Mouse (Mus musculus): ENCODE results near the gene Wipf2. TPM values are rescaled to one million over a fixed set of nuclear protein-coding genes. Genes with fewer than 3 reads are reported as not detected.
"Not testable (repeated sequence)": the region's sequence is repeated elsewhere in the genome, so short reads cannot be mapped to it uniquely, and the experiment has no call there.

Wipf2 gene
- polyA plus RNA-seq, 1 experiment from 2014 or later: 6.7 TPM

DNA sequence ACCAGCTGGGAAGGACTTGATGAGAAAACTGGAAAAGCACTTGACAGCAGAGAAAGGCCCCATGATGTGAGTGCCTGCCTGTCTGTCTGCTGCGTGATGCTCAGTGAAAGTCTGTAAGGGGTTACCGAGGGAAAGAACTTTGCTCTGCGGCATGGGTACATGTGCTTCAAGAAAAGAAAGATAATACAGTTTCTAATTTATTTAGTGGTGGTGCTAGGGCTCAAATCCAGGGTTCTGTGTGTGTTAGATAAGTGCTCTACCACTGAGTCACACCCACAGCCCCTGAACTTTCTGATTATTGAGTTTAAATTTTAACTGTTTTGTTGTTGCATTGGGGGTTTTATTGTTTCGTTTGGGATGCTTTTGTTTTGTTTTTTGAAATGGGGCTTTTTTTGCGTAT, 48.1 kb downstream of the Wipf2 start:
- no peaks in the 10 kb centered on the region for H3K27me3 ChIP-seq (ENCODE audit: control insufficient read depth, insufficient read depth, low read length)
- peaks cover 60% of the 10 kb centered on the region for H3K36me3 ChIP-seq (ENCODE audit: control insufficient read depth, insufficient read depth, low read length)
- no peak for ATAC-seq (ENCODE audit: low FRiP score, low TSS enrichment)

DNA sequence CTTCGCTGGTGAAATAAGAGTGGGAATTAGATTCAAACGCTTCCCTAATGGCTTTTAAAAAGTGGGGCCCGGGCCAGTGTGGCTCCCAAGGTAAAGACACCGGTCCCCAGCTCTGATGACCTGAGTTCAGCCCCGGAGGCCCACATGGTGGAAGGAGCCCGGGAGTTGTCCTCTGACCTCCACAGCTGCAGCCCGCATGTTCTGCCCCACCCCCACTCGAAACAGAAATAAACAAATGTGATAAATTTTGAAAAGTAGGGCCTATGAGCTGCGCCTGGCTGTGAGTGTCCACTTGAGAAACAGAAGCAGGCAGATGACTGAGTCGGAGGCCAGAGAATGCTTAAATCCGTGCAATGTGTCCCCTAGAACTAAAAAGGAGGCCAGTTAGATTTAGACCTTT, 50.8 kb downstream of the Wipf2 start:
- 62% methylated on average over 11 of the region's 11 CpGs for WGBS
- no peak for ATAC-seq (ENCODE audit: low FRiP score, low TSS enrichment)
- Histone ChIP-seq H3K4me1 (ENCODE audit: control insufficient read depth, insufficient read depth, low read length) (peaks cover 4% of the 10 kb centered on the region), H3K36me3 (ENCODE audit: control insufficient read depth, insufficient read depth, low read length) (peaks cover 84% of the 10 kb centered on the region), H3K9ac (ENCODE audit: low read depth, low read length) (no peak overlapping the region), H3K27ac (ENCODE audit: low read depth, low read length) (no peak overlapping the region), H3K4me3 (ENCODE audit: low read length) (no peak overlapping the region), H3K27me3 (ENCODE audit: control insufficient read depth, insufficient read depth, low read length) (no peaks in the 10 kb centered on the region), H3K4me2 (replicated peaks; ENCODE audit: low read depth, low read length) (no peak overlapping the region), H3K9me3 (ENCODE audit: control insufficient read depth, low read length) (no peaks in the 10 kb centered on the region)

More for the DNA sequence above, 48.1 kb downstream of the Wipf2 start:
- H3K27ac ChIP-seq (ENCODE audit: low read depth, low read length): no peak overlapping the region
- H3K4me2 ChIP-seq (replicated peaks; ENCODE audit: low read depth, low read length): no peak overlapping the region
- H3K9me3 ChIP-seq (ENCODE audit: control insufficient read depth, low read length): no peaks in the 10 kb centered on the region
- 83% methylated on average over 5 of the region's 5 CpGs for whole genome bisulfite sequencing
- no peak overlapping the region for H3K9ac ChIP-seq (ENCODE audit: low read depth, low read length)
- H3K4me1 ChIP-seq (ENCODE audit: control insufficient read depth, insufficient read depth, low read length): peaks cover 15% of the 10 kb centered on the region
- H3K4me3 ChIP-seq (ENCODE audit: low read length): no peak overlapping the region

DNA sequence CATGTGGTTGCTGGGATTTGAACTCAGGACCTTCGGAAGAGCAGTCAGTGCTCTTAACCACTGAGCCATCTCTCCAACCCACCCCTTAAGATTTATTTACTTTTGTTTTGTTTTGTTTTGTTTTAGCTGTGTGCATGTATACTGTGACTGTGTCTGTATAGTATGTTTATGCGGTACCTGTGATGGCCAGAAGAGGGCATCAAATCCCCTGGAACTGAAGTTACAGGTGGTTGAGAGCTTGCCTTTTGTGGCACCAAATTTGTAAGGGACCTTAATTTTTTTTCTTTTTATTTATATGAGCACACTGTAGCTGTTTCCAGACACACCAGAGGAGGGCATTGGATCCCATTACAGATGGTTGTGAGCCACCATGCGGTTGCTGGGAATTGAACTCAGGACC, 52.9 kb downstream of the Wipf2 start:
- H3K9ac ChIP-seq (ENCODE audit: low read depth, low read length); H3K4me2 ChIP-seq (replicated peaks; ENCODE audit: low read depth, low read length); H3K27ac ChIP-seq (ENCODE audit: low read depth, low read length); H3K27me3 ChIP-seq (ENCODE audit: control insufficient read depth, insufficient read depth, low read length); H3K9me3 ChIP-seq (ENCODE audit: control insufficient read depth, low read length); H3K4me3 ChIP-seq (ENCODE audit: low read length); ATAC-seq (ENCODE audit: low FRiP score, low TSS enrichment); H3K4me1 ChIP-seq (ENCODE audit: control insufficient read depth, insufficient read depth, low read length): not testable (repeated sequence)
- WGBS: 96% methylated on average over 3 of the region's 3 CpGs
- peaks cover 84% of the 10 kb centered on the region for H3K36me3 ChIP-seq (ENCODE audit: control insufficient read depth, insufficient read depth, low read length)

DNA sequence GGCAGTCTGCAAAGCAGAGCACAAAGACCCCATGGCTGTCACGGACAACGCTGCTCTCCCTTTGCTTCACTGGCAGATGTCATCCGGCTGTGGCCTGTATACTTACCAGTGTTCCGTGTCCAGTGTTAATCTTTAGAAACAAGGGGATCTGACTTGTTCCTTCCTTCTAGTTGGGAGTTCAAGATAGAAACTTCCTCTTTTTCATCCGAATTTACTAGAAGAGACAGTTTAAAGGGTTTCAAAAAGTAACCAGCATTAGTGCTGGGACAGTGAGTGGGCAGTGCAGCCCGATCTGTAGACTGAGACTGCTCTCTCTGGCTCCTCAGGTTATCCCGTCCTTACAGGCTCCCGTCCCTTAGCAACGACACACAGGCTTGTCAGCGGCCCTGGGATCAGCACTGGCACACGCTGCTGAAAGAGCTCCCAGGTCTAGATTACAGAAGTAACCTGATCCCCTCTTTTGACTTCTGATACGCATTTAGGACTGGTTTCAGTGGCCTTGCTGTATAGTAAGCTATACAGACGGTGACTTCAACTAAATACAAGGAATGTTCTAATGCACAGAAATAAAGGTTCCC, 54.1 kb downstream of the Wipf2 start:
- 62% methylated on average over 13 of the region's 13 CpGs for WGBS
- Histone ChIP-seq H3K36me3 (ENCODE audit: control insufficient read depth, insufficient read depth, low read length) (peaks cover 73% of the 10 kb centered on the region), H3K4me1 (ENCODE audit: control insufficient read depth, insufficient read depth, low read length) (0 out of 2 replicates have a peak, but pooled peaks cover 2% of the 10 kb centered on the region), H3K27ac (ENCODE audit: low read depth, low read length) (no peak overlapping the region), H3K4me2 (replicated peaks; ENCODE audit: low read depth, low read length) (no peak overlapping the region), H3K4me3 (ENCODE audit: low read length) (no peak overlapping the region), H3K27me3 (ENCODE audit: control insufficient read depth, insufficient read depth, low read length) (no peaks in the 10 kb centered on the region), H3K9me3 (ENCODE audit: control insufficient read depth, low read length) (no peaks in the 10 kb centered on the region), H3K9ac (ENCODE audit: low read depth, low read length) (no peak overlapping the region)
- ATAC-seq (ENCODE audit: low FRiP score, low TSS enrichment): no peak

DNA sequence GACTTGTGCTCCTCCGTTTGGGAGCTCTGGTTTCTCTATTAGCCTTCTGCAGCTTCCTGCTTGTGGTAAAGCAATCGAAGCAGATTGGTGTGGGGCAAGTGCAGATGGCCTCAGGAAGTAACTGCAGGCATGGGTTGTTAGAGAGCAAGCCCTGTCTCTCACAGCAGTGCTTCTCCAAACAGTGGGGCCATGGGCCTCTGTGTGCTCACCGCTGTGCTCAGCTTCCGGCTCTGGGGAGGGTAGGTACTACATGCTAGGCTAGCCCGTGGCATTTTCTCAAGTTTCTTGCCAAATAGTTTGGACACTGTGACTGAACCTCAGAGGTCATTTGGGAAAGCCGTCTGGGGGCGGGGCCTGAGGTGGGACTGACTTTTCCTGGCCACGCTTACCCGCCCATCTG, 54.8 kb downstream of the Wipf2 start:
- ATAC-seq (ENCODE audit: low FRiP score, low TSS enrichment): no peak
- Histone ChIP-seq H3K36me3 (ENCODE audit: control insufficient read depth, insufficient read depth, low read length) (peaks cover 66% of the 10 kb centered on the region), H3K4me3 (ENCODE audit: low read length) (no peak overlapping the region), H3K4me2 (replicated peaks; ENCODE audit: low read depth, low read length) (no peak overlapping the region), H3K27ac (ENCODE audit: low read depth, low read length) (no peak overlapping the region), H3K27me3 (ENCODE audit: control insufficient read depth, insufficient read depth, low read length) (no peaks in the 10 kb centered on the region), H3K9me3 (ENCODE audit: control insufficient read depth, low read length) (no peaks in the 10 kb centered on the region), H3K4me1 (ENCODE audit: control insufficient read depth, insufficient read depth, low read length) (0 out of 2 replicates have a peak, but pooled peaks cover 5% of the 10 kb centered on the region), H3K9ac (ENCODE audit: low read depth, low read length) (no peak overlapping the region)
- 57% methylated on average over 9 of the region's 9 CpGs for WGBS

DNA sequence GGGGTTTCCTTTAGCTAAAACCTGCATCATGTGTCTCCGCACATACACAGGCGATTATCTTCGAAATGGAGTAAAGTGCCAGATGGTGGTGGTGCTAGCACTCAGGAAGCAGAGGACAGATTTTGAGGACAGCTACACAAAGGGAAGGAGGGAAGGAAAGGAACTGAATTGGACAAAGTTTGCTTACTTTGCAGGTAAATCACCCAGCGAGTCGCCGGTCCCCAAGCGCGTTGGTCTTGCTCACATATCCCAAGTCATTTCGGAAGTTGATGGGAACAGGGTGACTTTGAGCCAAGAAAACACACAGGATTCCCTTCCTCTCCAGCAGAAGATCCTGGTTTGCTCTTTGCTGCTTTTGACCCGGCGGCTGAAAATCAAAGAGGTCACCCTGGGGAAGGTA, 55.6 kb downstream of the Wipf2 start:
- Histone ChIP-seq H3K9ac (ENCODE audit: low read depth, low read length) (no peak overlapping the region), H3K9me3 (ENCODE audit: control insufficient read depth, low read length) (no peaks in the 10 kb centered on the region), H3K36me3 (ENCODE audit: control insufficient read depth, insufficient read depth, low read length) (peaks cover 58% of the 10 kb centered on the region), H3K4me3 (ENCODE audit: low read length) (no peak overlapping the region), H3K27me3 (ENCODE audit: control insufficient read depth, insufficient read depth, low read length) (no peaks in the 10 kb centered on the region), H3K4me1 (ENCODE audit: control insufficient read depth, insufficient read depth, low read length) (peaks cover 12% of the 10 kb centered on the region; the same call in 1 of the 2 replicates), H3K4me2 (replicated peaks; ENCODE audit: low read depth, low read length) (no peak overlapping the region), H3K27ac (ENCODE audit: low read depth, low read length) (no peak overlapping the region)
- 91% methylated on average over 11 of the region's 11 CpGs for WGBS
- no peak for ATAC-seq (ENCODE audit: low FRiP score, low TSS enrichment)

DNA sequence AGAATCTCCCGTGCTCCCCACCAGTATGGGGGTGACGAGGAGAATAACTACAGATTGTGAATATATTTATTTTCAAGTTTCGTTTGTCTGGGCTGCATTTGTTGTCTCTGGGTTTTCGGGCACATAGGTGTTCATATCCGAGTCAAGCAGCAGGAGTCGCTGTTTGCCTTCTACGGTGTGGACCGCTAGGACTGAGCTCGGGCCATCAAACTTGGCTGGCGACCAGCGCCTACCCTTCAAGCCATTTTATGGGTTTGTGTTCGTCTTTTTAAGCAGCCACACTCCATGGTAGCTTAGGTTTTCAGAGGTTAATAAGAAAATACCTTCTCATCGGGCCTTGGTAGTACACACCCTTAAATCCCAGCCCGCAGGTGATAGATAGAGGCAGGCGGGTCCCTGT, 58.4 kb downstream of the Wipf2 start:
- Histone ChIP-seq H3K36me3 (ENCODE audit: control insufficient read depth, insufficient read depth, low read length) (peaks cover 39% of the 10 kb centered on the region), H3K4me1 (ENCODE audit: control insufficient read depth, insufficient read depth, low read length) (peaks cover 39% of the 10 kb centered on the region)
- not testable (repeated sequence) for ATAC-seq (ENCODE audit: low FRiP score, low TSS enrichment); H3K4me2 ChIP-seq (replicated peaks; ENCODE audit: low read depth, low read length); H3K4me3 ChIP-seq (ENCODE audit: low read length); H3K9ac ChIP-seq (ENCODE audit: low read depth, low read length); H3K27me3 ChIP-seq (ENCODE audit: control insufficient read depth, insufficient read depth, low read length); H3K9me3 ChIP-seq (ENCODE audit: control insufficient read depth, low read length); H3K27ac ChIP-seq (ENCODE audit: low read depth, low read length)
- 52% methylated on average over 15 of the region's 15 CpGs for WGBS

DNA sequence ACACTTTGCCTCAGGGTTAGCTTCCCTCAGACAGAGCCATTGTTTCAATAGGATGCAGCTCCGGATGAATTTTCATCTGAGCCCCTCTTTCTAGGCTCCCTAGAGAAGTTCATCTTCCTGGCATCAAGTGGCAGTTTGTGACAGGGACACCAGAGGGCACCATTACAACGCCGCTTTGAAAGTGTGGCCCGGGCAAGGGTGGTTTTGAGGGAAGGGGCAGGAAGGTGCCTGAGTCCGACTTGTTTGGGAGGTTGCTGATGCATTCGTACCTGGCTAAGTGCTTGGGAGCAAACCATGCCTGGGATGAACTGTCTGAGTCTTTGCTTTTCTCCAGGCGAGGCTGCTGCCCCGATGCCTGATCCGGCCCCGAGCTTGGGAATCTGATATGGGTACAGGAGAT, 58.9 kb downstream of the Wipf2 start:
- WGBS: 27% methylated on average over 10 of the region's 10 CpGs

DNA sequence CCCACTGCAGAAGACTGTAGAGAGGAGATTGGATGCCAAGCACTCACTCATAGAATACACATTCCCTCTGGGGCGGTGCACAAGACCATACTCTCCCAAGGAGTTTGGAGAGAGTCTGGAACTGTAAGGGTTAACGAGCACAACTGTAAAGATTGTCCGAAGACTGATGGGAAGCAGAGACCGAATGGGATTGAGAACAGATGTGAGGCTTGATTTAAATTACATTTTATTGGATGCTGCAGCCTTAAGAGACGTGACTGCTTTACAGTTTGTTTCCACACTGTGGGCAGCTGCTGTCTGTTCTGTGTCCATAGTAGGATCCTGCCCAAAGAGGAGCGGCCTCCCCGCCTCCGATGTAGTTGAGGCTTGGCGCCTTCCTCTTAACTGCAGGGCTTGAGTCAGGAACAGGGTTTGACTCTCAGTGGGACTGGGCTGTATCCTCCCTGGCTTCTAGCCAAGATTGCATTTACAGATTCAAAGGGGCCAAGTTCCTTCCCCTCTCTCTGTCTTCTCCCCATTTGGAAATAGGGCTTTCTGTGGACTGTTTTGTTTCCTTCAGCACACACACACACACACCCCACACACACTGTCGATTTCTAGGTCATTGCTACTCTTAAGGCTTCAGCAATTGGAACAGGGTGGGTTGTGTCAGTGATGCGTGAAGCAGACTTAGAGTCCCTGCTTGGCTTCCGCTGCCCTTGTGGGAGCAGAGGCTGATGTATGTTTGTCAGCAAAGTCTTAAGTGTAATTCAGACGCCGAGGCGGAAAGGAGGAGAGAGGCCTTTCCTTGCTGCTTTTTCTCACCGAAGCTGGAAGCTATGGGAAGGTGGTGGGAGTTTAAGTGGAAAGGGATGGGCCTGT, 59.6 kb downstream of the Wipf2 start:
- ATAC-seq (ENCODE audit: low FRiP score, low TSS enrichment): peak; percentile 65
- Histone ChIP-seq H3K4me1 (ENCODE audit: control insufficient read depth, insufficient read depth, low read length) (peaks cover 45% of the 10 kb centered on the region), H3K36me3 (ENCODE audit: control insufficient read depth, insufficient read depth, low read length) (peaks cover 27% of the 10 kb centered on the region), H3K27ac (ENCODE audit: low read depth, low read length) (peak overlapping the region; percentile 71)
- not testable (repeated sequence) for H3K9me3 ChIP-seq (ENCODE audit: control insufficient read depth, low read length); H3K9ac ChIP-seq (ENCODE audit: low read depth, low read length); H3K4me3 ChIP-seq (ENCODE audit: low read length); H3K4me2 ChIP-seq (replicated peaks; ENCODE audit: low read depth, low read length); H3K27me3 ChIP-seq (ENCODE audit: control insufficient read depth, insufficient read depth, low read length)
- WGBS: 32% methylated on average over 16 of the region's 16 CpGs

More for the DNA sequence above, 58.9 kb downstream of the Wipf2 start:
- not testable (repeated sequence) for H3K4me2 ChIP-seq (replicated peaks; ENCODE audit: low read depth, low read length); H3K4me3 ChIP-seq (ENCODE audit: low read length); H3K27me3 ChIP-seq (ENCODE audit: control insufficient read depth, insufficient read depth, low read length); H3K9me3 ChIP-seq (ENCODE audit: control insufficient read depth, low read length); H3K9ac ChIP-seq (ENCODE audit: low read depth, low read length)
- 0 out of 2 replicates have a peak, but pooled peaks have one; percentile 0 for ATAC-seq (ENCODE audit: low FRiP score, low TSS enrichment)
- Histone ChIP-seq H3K36me3 (ENCODE audit: control insufficient read depth, insufficient read depth, low read length) (peaks cover 34% of the 10 kb centered on the region), H3K4me1 (ENCODE audit: control insufficient read depth, insufficient read depth, low read length) (peaks cover 40% of the 10 kb centered on the region), H3K27ac (ENCODE audit: low read depth, low read length) (peak overlapping the region; percentile 71; the same call in 1 of the 2 replicates)

Measured in kidney, embryonic 14.5 days (tissue).